Mouse (Mus musculus) spleen, postnatal 14 days (tissue): ENCODE measurements at regions not wholly inside any gene's neighbourhood (a gene's known extent, or its start where the extent isn't known, plus 50 kb on each side); places are given as distances from the start of the nearest gene placed in this dataset.

Source experiments
- DNase-seq, 2 experiments: peaks; one replicate each; pipeline ENCODE4 v3.0.0; 2021 to 2022; ENCODE audit warnings: low spot score in 2 of 2

DNA sequence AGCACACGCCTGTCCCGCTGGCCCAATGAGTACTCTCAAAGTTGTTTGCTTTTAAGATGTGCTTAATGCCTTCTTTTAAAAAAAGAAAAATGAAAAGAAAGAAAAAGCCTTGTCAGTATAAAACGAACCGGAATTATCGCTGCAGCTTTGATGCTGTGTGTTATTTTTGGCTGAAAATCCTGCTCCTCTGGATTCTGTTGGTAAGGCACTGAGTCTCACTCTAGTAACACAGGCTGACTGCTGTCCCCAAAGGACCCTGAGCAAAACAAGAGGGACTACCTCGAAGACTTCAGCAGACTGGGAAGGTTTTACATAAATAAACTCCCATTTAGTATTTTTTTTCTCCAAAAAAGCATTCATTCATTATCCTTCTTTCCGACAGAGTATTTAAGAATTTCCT, 196.1 kb upstream of the Ppargc1a start:
- no peak for DNase-seq

DNA sequence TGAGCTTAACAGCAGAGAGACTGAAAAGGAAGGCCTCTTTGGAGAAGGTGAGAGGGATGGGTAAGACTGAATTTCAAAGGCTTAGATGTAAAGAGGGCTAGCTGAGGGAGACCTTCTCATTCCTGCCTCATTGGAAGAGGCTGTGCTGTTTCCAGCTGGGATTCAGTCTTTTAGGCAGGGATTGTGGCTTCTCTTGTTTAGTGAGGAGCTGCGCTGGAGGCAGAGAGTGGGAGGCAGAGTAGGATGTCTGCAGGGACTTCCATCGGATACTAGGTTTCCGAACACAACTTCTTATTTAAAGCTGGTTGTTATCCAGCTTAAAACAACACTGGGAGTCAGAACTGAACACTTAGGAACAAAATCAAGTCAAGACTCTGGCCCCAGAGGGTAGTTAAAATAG, 194.8 kb upstream of the Ppargc1a start:
- DNase-seq = no peak

DNA sequence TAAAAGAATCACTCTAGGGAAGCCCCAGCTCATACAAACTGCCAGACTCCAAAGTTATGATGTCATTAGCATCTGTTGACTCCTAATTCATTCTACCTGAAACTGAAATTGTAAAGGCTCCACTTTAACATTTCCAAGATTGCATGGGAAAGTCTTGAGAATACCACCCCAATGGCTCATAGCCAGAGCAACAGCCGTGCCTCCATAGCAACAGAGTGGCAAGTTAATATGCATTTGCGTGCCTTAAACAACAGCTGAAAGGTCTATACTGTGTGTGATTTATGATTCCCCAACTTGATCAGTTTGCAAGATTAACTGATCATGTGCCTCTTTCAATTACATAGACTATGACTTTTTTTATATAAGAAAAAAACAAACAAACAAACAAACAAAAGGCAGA, 190.8 kb upstream of the Ppargc1a start:
- no peak for DNase-seq

DNA sequence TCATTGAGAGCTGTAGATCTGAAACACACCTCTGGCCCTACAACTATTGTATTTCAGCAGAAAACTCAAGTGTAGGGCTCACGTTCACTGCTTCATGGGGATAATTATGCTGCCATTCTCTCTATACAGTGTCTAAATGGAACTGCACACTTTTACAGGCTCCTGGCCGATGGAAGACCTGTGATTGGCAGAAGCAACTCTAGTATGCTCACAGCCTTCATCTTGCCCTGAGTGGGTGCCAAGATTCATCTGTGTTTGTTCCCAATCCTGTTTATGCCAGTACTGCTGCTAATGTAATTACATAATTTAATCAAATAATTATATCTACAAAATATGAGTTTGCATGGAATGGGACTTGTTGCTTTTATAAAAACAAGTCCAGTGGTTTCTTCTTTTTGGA, 190.3 kb upstream of the Ppargc1a start:
- no peak for DNase-seq

DNA sequence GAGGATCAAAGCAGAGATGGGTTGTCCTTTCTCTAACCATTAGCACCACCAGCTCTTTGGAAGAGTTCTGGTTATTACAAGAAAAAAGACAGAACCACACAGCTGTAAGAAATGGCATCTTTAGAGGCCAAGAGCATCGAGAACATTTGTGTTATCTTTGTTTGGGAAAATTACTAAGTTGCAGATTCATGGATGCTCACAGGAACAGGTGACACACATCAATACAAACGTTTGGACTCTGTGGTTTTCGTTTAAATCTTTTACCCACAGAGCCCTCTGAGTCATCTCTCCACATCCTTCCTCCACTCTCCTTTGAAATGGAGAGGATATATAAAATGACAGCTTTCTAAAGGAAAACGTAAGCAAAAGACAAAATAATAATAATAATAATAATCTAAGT, 184.5 kb upstream of the Ppargc1a start:
- DNase-seq = no peak

DNA sequence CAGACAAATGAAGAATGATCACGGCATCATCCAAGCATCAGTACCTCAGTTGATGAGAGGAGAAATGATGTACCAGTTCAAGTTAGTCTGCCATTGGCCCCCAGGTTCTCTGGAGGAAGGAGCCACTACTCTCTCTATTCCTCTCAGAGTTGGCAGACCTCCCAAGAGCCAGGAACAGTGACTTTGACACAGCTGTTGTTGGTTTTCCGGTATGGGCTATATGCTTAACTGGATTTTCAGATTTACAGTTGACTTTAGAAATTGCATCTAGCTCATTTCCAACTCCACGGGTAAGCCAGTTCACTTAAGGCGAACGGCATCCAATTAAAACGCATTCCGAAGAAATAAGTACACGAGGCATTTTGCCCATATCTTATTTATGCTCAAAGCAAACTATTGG, 182.9 kb upstream of the Ppargc1a start:
- no peak for DNase-seq

DNA sequence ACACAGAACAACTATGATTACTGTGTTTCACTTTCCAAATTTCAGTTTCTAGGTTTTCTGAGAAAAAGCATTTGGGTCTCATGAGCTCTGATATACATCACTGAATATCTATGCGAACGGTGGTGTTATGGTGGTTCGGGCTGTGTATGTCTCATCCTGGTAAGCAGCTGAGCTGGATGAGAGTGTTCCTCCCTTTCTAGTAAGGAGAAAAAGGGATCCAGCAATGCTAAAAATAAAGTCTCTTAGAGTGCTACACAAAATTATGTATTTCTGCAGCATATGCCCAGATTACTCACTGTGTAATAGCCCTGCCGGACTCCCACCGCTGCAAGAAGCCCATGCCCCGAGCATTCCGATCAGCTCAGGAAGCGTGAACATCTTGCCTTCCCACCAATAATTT, 173.4 kb upstream of the Ppargc1a start:
- DNase-seq = no peak

DNA sequence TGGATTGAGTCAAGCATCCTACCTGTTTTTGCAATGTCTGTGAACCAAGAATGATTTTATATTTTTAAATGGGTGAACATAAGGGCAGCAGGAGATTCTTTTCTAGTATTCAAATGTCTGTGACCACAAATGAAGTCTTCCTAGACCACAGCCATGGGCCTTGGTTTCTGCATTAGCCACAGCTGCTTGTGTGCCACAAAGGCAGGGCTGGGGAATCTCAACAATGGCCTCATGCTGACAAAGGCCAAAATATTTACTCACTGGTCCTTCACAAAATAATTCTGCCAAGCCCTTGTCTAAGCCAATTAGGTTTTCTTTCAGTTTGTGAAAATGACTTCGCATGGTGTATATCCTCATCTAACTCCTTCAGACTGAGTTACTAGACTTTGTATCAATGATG, 162.7 kb upstream of the Ppargc1a start:
- DNase-seq = no peak

DNA sequence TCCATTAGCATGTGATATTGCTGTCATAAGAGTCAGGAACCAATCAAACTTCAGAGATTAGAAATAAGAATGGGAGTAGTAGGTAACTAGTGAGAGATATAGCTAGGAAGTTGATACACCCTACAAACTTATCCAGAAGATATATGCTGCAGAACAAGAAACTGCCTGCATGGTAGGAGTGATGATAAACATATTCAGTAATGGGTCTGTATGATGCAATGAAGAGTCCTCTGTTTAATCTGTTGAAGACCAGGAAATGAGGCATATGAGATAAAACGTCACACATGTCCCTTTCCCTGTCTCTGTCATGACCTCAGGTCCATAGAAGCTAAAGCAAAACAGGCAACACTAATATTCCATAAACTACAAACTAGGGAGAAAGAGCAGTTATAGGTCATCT, 162.2 kb upstream of the Ppargc1a start:
- DNase-seq = no peak

DNA sequence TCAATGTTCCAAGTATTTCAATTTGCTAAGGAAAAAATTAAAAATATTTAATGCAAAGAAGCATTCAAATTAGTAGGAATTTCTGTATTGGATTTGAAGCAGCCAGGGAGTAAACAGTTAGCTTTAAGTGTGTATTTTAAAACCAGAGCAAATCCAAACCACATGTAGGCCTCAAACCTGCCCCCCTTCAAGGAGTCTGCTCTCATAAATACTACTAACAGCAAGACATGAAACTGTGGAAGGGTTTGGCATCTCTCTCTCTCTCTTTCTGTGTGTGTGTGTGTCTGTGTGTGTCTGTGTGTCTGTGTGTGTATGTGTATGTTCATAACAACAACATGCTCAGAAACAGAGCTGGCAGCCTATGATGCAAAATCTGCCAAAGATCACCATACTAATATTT, 159.2 kb upstream of the Ppargc1a start:
- DNase-seq = no peak

DNA sequence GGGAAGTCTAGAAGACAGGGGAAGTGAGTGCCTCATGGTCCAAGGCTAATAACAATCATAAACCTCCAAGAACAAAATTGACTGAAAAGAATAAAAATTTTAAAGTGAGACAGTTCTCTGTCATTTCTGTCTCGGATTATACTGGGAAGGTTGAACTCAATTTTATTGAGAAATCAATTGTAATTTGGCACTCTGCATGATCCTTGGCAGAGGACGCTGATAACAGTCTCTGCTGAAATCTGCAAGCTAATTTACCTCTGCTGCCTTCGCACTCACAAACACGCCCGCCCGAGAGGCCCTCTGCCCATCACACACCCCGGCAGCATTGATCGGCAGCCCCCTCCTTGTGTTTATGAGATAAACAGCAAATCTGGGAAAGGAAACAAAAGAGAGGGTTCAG, 151.4 kb upstream of the Ppargc1a start:
- no peak for DNase-seq

DNA sequence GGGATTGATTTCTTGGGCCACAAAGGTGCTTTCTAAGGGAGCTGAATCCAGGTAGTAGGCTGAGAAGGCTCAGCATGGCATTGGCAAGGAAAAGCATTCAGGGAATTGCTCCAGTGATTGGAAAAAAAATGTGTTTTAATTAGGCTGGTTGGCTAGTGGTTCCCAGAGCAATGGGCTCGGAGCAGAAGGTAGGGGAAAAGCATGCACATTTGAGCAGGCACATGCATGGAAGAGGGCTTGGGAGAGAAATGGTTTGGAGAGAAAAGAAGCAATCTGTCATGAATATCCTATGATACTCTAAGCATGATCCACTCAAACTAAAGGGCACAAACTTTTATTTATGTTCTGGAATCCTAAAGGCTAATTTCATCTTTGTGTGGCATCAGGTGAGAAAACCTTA, 150.9 kb upstream of the Ppargc1a start:
- no peak for DNase-seq

DNA sequence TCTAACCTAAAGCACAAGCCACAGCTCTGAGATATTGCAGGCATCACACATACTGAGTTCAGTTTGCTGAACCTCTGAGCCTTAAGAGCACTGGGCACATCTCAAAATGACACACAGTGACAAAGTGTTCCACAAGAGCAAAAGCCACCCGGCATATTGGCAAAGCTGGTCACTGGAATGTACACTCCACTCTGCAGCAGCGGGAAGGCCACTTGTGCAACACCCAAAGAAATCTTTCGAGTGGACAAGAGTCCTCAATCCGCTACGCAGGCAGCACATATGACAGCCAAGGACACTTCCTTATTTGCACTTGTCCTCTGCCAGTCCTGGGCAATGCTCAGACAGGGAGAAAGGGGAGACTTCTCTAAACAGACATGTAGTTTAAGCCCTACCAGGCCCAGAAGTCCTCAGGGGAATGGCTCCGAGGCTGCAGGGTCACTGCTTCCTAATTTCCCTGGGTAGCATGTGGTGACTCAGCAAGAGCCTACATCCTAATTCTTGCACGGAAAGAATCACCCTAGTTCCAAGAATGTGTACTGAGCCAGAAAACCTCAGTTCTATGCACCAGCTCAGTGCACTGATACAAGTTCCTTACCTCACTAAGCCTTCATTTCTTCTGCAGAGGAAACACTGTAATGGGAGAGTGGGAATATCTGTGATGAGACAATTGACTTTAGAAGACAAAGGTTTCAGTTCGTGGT, 144.5 kb upstream of the Ppargc1a start:
- no peak for DNase-seq

DNA sequence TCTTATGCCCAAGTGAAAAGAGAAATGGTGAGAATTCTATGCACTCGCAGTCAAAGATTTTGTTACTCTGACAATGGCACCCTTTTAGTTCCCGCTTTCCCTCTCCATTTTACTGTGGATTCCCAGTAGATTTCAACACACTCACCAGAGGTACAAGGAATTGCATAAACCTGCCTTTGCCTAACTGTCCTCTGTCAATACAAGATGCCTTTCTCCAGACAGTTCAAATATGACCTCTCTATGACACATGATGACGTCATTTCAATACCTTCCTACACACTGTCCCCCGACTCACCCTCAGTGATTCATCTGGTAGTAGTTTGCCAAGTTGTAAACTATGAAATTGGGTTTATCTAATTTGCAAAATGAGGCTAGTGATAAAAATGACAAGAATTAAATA, 143.1 kb upstream of the Ppargc1a start:
- no peak for DNase-seq

DNA sequence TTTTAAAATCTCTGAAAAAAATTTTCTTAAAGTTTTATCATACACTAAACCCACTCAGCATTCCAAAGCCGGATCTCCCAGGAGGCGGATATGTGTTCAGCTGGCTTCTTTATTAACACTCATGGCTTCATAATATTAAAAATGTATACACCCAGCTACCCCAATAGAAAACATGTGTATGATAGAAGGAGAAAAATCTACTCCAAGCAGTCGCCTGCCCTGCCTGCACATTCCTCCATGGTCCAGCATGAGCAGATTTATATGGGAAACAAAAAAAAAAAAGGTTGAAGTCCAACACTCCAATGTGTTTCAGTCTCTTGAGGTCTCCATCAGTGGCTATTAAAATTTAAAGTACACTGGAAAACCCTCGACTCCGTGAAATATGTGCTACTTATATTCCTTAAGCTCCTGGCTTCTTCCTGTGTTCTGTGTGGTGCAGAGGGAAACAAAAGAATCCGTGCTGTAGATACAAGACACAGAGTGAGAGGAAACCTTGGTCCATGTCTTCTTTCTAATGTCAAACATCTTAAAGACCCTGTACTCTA, 142.0 kb upstream of the Ppargc1a start:
- DNase-seq = no peak

DNA sequence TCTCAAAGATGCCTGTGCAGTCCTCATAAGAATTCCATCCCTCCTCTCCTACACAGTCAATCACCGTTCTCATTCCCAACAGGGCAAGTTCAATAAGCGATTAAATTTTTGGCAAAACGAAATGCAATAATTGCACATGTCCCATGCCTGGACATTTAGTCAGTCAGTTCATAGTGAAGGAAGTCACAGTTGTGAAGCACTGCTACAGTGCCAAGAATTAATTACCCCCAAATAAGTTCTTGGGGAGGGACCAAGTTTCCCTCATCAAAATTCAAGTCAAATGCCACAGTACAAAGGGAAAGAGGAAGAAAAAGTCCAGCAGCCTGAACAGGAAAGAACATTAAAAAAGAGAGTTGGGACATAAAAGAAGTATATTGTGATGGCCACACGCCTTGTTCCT, 112.4 kb upstream of the Ppargc1a start:
- no peak for DNase-seq

DNA sequence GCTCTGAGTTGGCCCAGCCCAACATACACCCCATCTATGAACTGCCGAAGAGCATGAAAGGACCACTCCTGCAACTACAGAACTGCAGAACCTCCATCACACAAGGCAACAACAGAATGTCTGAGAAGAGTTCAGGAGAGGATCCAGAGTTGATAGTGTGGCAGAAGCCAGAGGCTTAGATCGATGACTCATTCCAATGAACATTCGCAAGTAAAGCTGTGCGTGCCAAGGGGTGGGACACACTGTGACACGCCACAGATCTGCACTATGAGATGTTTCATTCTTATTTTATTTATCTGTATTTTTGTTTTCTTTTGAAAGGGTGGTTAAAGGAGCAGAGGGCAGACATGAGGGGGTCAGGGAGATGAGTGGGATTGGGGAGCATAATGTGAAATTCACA, 103.7 kb upstream of the Ppargc1a start:
- DNase-seq = no peak

DNA sequence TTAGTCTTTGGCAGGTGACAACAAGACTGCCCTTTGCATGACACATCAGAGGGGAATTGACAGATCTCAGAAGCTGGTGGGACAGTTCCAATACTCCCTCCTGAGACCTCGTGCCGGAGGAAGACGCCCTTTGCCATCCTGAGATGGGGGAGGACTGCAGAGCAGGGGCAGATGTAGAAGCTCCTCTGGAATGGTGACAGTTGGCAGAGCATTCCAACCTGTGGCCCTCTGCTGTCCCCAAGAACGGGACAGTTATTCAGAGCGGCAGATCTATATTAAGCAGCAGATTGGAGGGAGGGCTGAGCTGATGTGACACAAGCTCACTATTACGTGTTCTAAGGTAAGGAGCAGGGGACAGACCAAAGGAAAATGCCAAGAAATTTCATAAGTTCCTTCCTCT, 97.7 kb upstream of the Ppargc1a start:
- DNase-seq = no peak

DNA sequence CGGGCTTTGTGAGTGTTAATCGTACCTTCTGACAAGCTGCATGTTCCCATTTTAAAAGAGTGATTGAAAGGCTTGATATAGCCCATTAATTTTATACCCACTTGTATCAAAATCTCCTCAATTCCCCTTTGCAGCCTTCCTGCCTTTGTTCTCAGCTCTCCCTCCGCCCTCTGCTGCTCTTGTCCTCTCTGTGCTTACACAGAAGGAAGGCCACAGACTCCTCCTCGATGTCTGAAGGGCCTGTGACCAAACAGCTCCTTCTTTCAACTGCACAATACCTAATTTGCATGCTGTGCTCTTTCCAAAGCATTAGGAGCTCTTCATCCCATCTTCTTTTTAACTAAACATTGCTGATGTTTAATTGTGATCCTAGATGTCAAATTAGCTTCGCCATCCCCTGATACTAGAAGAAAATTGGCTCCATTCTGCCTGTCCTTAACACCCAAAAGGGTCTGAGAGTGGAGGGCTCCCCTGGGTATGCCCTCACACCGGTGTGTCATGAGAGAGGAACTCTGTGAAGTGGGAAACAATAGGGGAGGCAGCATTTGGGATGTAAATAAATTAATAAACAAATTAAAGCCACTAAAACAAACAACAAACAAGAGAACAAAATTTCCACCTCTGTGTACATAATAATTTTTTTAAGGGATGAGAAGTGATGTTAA, 90.8 kb upstream of the Ppargc1a start:
- no peak for DNase-seq

DNA sequence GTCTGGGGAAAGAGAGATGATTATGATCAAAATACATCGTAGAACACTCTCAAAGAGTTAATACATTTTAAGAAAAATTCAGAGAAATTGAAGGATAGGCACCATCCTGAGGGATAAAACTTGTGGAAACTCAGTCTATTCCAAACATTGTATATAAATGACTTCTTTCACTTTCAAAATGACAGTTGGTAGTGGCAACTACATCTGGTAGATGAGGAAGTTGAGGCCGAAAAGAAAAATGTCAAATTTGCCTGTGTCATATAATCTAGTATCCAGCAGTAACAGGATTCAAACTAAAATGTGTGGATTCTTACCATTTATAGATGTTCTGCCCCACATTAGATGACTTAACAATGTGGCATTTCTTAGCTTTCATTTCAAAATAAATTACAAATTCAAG, 86.0 kb upstream of the Ppargc1a start:
- DNase-seq = no peak

DNA sequence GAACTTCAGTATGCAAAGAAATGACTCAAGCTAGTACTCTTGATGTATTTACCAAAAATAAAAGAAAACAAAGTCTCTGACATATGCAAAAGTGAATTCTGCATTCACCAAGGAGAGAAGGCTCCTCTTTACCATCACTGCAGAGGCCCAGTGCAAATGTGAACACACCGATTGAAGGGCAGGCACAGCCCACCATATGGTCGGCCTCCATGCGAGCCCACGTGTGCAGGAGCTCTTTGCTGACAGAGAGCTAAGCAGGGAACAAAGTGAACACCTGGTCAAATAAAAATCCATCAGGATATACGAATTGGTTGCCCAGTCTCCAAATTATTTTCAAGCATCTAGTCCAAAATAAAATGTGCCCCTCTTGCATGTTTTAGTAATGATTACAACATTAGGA, 56.9 kb upstream of the Ppargc1a start:
- no peak for DNase-seq
